Mouse (Mus musculus): ENCODE results near the gene Gm9936. TPM values are rescaled to one million over a fixed set of nuclear protein-coding genes. Genes with fewer than 3 reads are reported as not detected.
A peak's percentile ranks its signal among the peaks of the same experiment; 100 is the strongest.
"Not testable (repeated sequence)": the region's sequence is repeated elsewhere in the genome, so short reads cannot be mapped to it uniquely, and the experiment has no call there.

The Gm9936 gene
- polyA plus RNA-seq, 1 experiment from 2014 or later: 2.5 TPM

DNA sequence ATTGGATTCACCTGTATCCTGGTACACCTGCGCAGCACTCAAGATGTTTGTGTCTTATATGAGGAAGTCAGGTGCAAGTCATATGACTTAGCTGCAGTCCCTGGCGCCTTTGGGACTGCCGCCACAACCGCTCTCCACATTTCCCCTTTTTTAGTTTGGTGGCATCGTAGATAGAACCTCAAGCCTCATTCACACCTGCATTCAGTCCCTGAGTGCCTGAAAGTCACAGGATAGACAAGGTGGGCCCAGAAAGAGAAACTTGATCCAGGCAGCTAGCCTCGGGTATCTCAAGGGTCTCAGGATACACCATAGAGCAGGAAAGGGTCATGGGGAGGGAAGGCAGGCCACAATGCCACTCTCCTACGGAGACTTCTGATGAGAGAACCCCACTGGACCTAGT is 23.8 kb upstream of the Gm9936 start:
- not testable (repeated sequence) for H3K27ac ChIP-seq (ENCODE audit: low read length); H3K27me3 ChIP-seq (replicated peaks; ENCODE audit: control insufficient read depth, insufficient read depth, low read length); H3K4me1 ChIP-seq (replicated peaks; ENCODE audit: control insufficient read depth, insufficient read depth, low read length); H3K9me3 ChIP-seq (ENCODE audit: control insufficient read depth, low read length); H3K36me3 ChIP-seq (ENCODE audit: control insufficient read depth, insufficient read depth); H3K4me2 ChIP-seq (ENCODE audit: low read length); ATAC-seq; H3K4me3 ChIP-seq (replicated peaks; ENCODE audit: low read length); H3K9ac ChIP-seq (replicated peaks; ENCODE audit: low read depth, low read length)
- WGBS: 88% methylated on average over 6 of the region's 7 CpGs

DNA sequence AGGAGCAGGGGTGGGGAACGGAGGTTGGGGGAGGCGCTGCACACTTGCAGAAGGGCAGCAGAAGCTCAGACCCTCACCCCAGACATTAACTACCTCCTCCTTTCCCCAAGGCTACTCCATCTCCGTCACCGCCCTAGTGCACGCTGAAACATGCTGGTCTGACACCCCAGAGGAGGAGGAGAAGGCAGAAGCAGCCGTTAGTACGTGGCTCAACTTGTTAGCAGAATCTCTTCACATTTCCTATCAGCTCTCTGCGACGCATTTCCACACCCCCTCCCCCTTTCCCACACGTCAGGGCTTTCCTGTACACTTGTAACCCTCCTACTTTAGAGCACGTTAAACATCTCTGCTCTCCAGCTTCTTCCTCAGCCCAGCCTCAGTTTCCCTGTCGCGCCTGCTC is 20.9 kb upstream of the Gm9936 start:
- Histone ChIP-seq H3K4me2 (ENCODE audit: low read length) (no peak overlapping the region), H3K4me1 (replicated peaks; ENCODE audit: control insufficient read depth, insufficient read depth, low read length) (no peaks in the 10 kb centered on the region), H3K9me3 (ENCODE audit: control insufficient read depth, low read length) (no peaks in the 10 kb centered on the region), H3K9ac (replicated peaks; ENCODE audit: low read depth, low read length) (no peak overlapping the region), H3K27ac (ENCODE audit: low read length) (no peak overlapping the region), H3K27me3 (replicated peaks; ENCODE audit: control insufficient read depth, insufficient read depth, low read length) (no peaks in the 10 kb centered on the region), H3K4me3 (replicated peaks; ENCODE audit: low read length) (no peak overlapping the region), H3K36me3 (ENCODE audit: control insufficient read depth, insufficient read depth) (no peaks in the 10 kb centered on the region)
- ATAC-seq: no peak
- WGBS: 73% methylated on average over 13 of the region's 13 CpGs

DNA sequence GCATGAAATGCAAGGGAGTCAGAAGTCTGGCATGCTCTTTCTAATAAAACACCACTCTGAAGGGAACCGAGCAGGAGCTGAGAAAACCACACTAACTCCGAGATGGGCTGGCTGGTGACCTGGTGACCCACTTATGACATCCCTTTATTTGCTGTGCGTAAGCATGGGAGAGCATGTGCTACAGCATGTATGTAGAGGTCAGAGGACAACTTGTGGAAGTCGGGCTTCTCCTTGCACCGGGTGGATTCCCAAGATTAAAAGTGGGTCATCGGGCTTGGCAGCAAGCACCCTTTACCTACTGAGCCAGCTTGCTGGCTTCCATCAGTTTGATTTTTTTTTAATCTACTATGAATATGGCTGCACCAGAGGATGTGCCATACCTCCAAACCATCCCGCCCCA is 19.0 kb upstream of the Gm9936 start:
- H3K9me3 ChIP-seq (ENCODE audit: control insufficient read depth, low read length): no peaks in the 10 kb centered on the region
- no peak overlapping the region for H3K27ac ChIP-seq (ENCODE audit: low read length)
- H3K4me3 ChIP-seq (replicated peaks; ENCODE audit: low read length): no peak overlapping the region
- no peak overlapping the region for H3K9ac ChIP-seq (replicated peaks; ENCODE audit: low read depth, low read length)
- H3K27me3 ChIP-seq (replicated peaks; ENCODE audit: control insufficient read depth, insufficient read depth, low read length): no peaks in the 10 kb centered on the region
- H3K4me1 ChIP-seq (replicated peaks; ENCODE audit: control insufficient read depth, insufficient read depth, low read length): no peaks in the 10 kb centered on the region
- 70% methylated on average over 7 of the region's 7 CpGs for WGBS
- ATAC-seq: no peak
- H3K36me3 ChIP-seq (ENCODE audit: control insufficient read depth, insufficient read depth): no peaks in the 10 kb centered on the region
- H3K4me2 ChIP-seq (ENCODE audit: low read length): no peak overlapping the region

DNA sequence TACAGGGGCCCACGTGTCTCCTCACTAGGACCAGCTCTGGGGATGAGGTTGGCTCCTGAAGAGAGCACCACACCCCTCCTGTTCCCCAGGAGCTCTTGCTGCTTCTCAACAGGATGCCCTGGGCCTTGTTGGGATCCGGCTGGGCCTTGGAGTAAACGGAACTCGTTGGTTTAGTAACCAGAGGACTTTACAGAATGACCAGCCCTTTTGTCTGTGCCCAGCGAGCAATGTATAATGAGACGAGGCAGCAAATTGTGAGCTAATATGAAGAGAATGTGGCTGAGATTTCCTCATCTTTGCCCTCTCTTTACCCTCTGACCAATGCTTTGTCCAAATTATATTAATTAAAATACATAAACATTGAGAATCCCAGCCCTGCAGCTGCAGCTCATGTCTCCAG is 17.8 kb upstream of the Gm9936 start:
- no peak overlapping the region for H3K9ac ChIP-seq (replicated peaks; ENCODE audit: low read depth, low read length)
- no peaks in the 10 kb centered on the region for H3K9me3 ChIP-seq (ENCODE audit: control insufficient read depth, low read length)
- no peak for ATAC-seq
- no peak overlapping the region for H3K4me3 ChIP-seq (replicated peaks; ENCODE audit: low read length)
- no peaks in the 10 kb centered on the region for H3K36me3 ChIP-seq (ENCODE audit: control insufficient read depth, insufficient read depth)
- no peak overlapping the region for H3K27ac ChIP-seq (ENCODE audit: low read length)
- H3K4me2 ChIP-seq (ENCODE audit: low read length): no peak overlapping the region
- 11% methylated on average over 6 of the region's 6 CpGs for WGBS
- no peaks in the 10 kb centered on the region for H3K27me3 ChIP-seq (replicated peaks; ENCODE audit: control insufficient read depth, insufficient read depth, low read length)
- no peaks in the 10 kb centered on the region for H3K4me1 ChIP-seq (replicated peaks; ENCODE audit: control insufficient read depth, insufficient read depth, low read length)

DNA sequence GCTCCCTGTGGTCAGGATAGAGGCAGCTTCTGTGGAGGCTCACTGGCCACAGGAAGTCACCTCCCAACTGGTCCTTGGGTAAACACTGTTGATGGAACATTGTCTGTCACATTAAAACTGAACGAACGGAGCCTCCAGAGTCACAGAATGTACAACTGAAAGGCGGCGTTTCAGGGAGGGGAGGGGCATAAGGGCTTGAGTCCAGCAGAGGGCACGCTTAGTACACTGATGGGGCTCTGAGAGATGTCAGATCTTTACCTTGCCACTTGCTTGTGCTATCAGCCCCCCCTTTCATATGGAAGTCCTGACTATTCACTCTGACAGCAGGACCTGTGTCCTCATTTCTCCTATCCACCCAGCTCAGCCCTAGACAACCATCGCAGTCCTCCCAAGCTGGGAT is 17.4 kb upstream of the Gm9936 start:
- no peaks in the 10 kb centered on the region for H3K36me3 ChIP-seq (ENCODE audit: control insufficient read depth, insufficient read depth)
- WGBS: 45% methylated on average over 6 of the region's 6 CpGs
- no peaks in the 10 kb centered on the region for H3K4me1 ChIP-seq (replicated peaks; ENCODE audit: control insufficient read depth, insufficient read depth, low read length)
- H3K4me2 ChIP-seq (ENCODE audit: low read length): no peak overlapping the region
- no peak for ATAC-seq
- no peaks in the 10 kb centered on the region for H3K27me3 ChIP-seq (replicated peaks; ENCODE audit: control insufficient read depth, insufficient read depth, low read length)
- no peak overlapping the region for H3K4me3 ChIP-seq (replicated peaks; ENCODE audit: low read length)
- H3K9ac ChIP-seq (replicated peaks; ENCODE audit: low read depth, low read length): no peak overlapping the region
- H3K27ac ChIP-seq (ENCODE audit: low read length): no peak overlapping the region
- no peaks in the 10 kb centered on the region for H3K9me3 ChIP-seq (ENCODE audit: control insufficient read depth, low read length)

DNA sequence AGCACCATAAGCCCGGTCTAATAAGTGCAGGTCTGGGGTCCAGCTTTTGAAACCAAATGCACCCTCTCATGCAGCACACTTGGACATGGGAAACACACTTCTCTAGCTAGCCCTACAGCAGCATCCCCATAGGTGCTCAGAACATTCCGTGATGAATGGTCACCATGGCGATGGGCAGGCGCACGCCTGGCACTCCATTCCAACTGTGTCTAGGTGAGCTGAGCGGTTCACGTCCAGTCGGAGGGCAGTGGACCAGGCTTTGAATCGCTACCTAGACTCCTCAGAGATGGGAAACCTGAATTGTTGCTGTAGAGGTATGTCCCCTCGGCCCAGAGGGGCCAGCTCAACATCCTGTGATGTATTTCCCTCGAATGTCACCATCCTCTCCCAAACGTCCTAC is 6.8 kb upstream of the Gm9936 start:
- no peak overlapping the region for H3K27ac ChIP-seq (ENCODE audit: low read length)
- no peaks in the 10 kb centered on the region for H3K36me3 ChIP-seq (ENCODE audit: control insufficient read depth, insufficient read depth)
- WGBS: 84% methylated on average over 12 of the region's 12 CpGs
- peaks cover 5% of the 10 kb centered on the region; the same call in 1 of the 2 replicates for H3K9me3 ChIP-seq (ENCODE audit: control insufficient read depth, low read length)
- no peak overlapping the region for H3K4me2 ChIP-seq (ENCODE audit: low read length)
- no peak overlapping the region for H3K9ac ChIP-seq (replicated peaks; ENCODE audit: low read depth, low read length)
- no peak overlapping the region for H3K4me3 ChIP-seq (replicated peaks; ENCODE audit: low read length)
- no peaks in the 10 kb centered on the region for H3K4me1 ChIP-seq (replicated peaks; ENCODE audit: control insufficient read depth, insufficient read depth, low read length)
- H3K27me3 ChIP-seq (replicated peaks; ENCODE audit: control insufficient read depth, insufficient read depth, low read length): no peaks in the 10 kb centered on the region
- ATAC-seq: no peak

- H3K27me3 ChIP-seq (replicated peaks; ENCODE audit: control insufficient read depth, insufficient read depth, low read length): no peaks in the 10 kb centered on the region
- H3K36me3 ChIP-seq (ENCODE audit: control insufficient read depth, insufficient read depth): no peaks in the 10 kb centered on the region
- no peak for ATAC-seq
- no peak overlapping the region for H3K4me3 ChIP-seq (replicated peaks; ENCODE audit: low read length)
- no peak overlapping the region for H3K27ac ChIP-seq (ENCODE audit: low read length)
- peaks cover 5% of the 10 kb centered on the region; the same call in 1 of the 2 replicates for H3K9me3 ChIP-seq (ENCODE audit: control insufficient read depth, low read length)
- H3K9ac ChIP-seq (replicated peaks; ENCODE audit: low read depth, low read length): no peak overlapping the region
- H3K4me1 ChIP-seq (replicated peaks; ENCODE audit: control insufficient read depth, insufficient read depth, low read length): no peaks in the 10 kb centered on the region
- H3K4me2 ChIP-seq (ENCODE audit: low read length): no peak overlapping the region
- 81% methylated on average over 7 of the region's 7 CpGs for WGBS
Observed at GRCm38 (mm10) chr5:114864813-114865212, 6.3 kb upstream of the Gm9936 start.

GRCm38 (mm10) chr5:114861730-114862129 is 3.2 kb upstream of the Gm9936 start:
- ATAC-seq: no peak
- H3K4me1 ChIP-seq (replicated peaks; ENCODE audit: control insufficient read depth, insufficient read depth, low read length): peaks cover 4% of the 10 kb centered on the region; the same call in 1 of the 2 replicates
- no peak overlapping the region for H3K27ac ChIP-seq (ENCODE audit: low read length)
- no peaks in the 10 kb centered on the region for H3K9me3 ChIP-seq (ENCODE audit: control insufficient read depth, low read length)
- H3K9ac ChIP-seq (replicated peaks; ENCODE audit: low read depth, low read length): no peak overlapping the region
- WGBS: 69% methylated on average over 6 of the region's 6 CpGs
- H3K27me3 ChIP-seq (replicated peaks; ENCODE audit: control insufficient read depth, insufficient read depth, low read length): no peaks in the 10 kb centered on the region
- H3K36me3 ChIP-seq (ENCODE audit: control insufficient read depth, insufficient read depth): no peaks in the 10 kb centered on the region
- no peak overlapping the region for H3K4me3 ChIP-seq (replicated peaks; ENCODE audit: low read length)
- H3K4me2 ChIP-seq (ENCODE audit: low read length): no peak overlapping the region

DNA sequence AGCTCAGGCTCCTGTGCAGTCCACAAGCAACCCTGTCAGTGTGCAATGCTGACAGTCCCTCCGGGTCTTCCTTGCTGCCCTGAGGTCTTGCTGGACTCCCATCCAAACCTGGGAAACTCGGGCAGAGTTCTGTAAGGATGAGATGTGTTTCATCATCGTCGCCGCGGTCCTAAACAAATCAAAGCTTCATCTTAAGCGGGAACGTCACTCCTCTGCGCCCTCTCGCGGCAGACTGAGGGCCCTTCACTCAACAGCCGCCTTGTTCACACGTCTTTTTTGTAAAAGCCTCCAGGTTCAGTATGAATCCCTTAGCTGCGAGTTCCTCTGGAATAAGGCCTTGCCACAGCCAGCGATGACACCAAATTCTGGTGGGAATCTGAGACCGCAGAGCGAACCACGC is 771 bp upstream of the Gm9936 start:
- Histone ChIP-seq H3K9ac (replicated peaks; ENCODE audit: low read depth, low read length) (peak overlapping the region; percentile 62), H3K36me3 (ENCODE audit: control insufficient read depth, insufficient read depth) (no peaks in the 10 kb centered on the region), H3K4me3 (replicated peaks; ENCODE audit: low read length) (peak overlapping the region; percentile 35), H3K27me3 (replicated peaks; ENCODE audit: control insufficient read depth, insufficient read depth, low read length) (no peaks in the 10 kb centered on the region), H3K4me2 (ENCODE audit: low read length) (peak overlapping the region; percentile 67), H3K4me1 (replicated peaks; ENCODE audit: control insufficient read depth, insufficient read depth, low read length) (peaks cover 4% of the 10 kb centered on the region; the same call in 1 of the 2 replicates), H3K27ac (ENCODE audit: low read length) (no peak overlapping the region), H3K9me3 (ENCODE audit: control insufficient read depth, low read length) (no peaks in the 10 kb centered on the region)
- whole genome bisulfite sequencing: 4% methylated on average over 18 of the region's 18 CpGs
- peak; percentile 63; the same call in 1 of the 2 replicates for ATAC-seq

- H3K4me3 ChIP-seq (replicated peaks; ENCODE audit: low read length); H3K9ac ChIP-seq (replicated peaks; ENCODE audit: low read depth, low read length); H3K4me2 ChIP-seq (ENCODE audit: low read length); H3K4me1 ChIP-seq (replicated peaks; ENCODE audit: control insufficient read depth, insufficient read depth, low read length); H3K36me3 ChIP-seq (ENCODE audit: control insufficient read depth, insufficient read depth); H3K27me3 ChIP-seq (replicated peaks; ENCODE audit: control insufficient read depth, insufficient read depth, low read length); H3K27ac ChIP-seq (ENCODE audit: low read length); H3K9me3 ChIP-seq (ENCODE audit: control insufficient read depth, low read length); ATAC-seq: not testable (repeated sequence)
- 74% methylated on average over 3 of the region's 5 CpGs for WGBS
Observed at GRCm38 (mm10) chr5:114853364-114853763, 5.1 kb downstream of the Gm9936 start, which contains the start of gene 4930519G04Rik. TSS of gene 4930519G04Rik (plus strand) at chr5:114853664.
